Mouse (Mus musculus) ES-E14 (cell line): ENCODE data around the gene Armh4.

Source experiments
- HCFC1 ChIP-seq: IDR thresholded peaks from 2 replicates; pipeline ENCODE4 v1.6.1; 2012; ENCODE audit warnings: low read length, inconsistent platforms, borderline replicate concordance; ENCODE audit not compliant: insufficient read depth
- MAFK ChIP-seq: IDR thresholded peaks from 2 replicates; pipeline ENCODE4 v1.6.1; 2014; ENCODE audit warnings: mild to moderate bottlenecking, low read depth, low read length, inconsistent platforms; ENCODE audit not compliant: insufficient read depth
- ZNF384 ChIP-seq: IDR thresholded peaks from 2 replicates; pipeline ENCODE4 v1.6.1; 2012; ENCODE audit warnings: low read depth, low read length, inconsistent platforms

GRCm38 (mm10) chr14:49752614-49753013, 30.6 kb downstream of the Armh4 start:
- TF ChIP-seq ZNF384 (no peak), MAFK (no peak), HCFC1 (no peak)
